Mouse (Mus musculus) stomach, embryonic 16.5 days (tissue): ENCODE results near the gene Tnfrsf8. TPM values are rescaled to one million over a fixed set of nuclear protein-coding genes. Genes with fewer than 3 reads are reported as not detected.
"Not testable (repeated sequence)": the region's sequence is repeated elsewhere in the genome, so short reads cannot be mapped to it uniquely, and the experiment has no call there.

Source experiments
- ATAC-seq: fragments of 200-750 bp; cut with Nextera tagmentation; 2 replicates; pipeline ENCODE4 v1.8.0; 2017; ENCODE audit warnings: moderate number of reproducible peaks, moderate TSS enrichment; ENCODE audit not compliant: insufficient read depth, low FRiP score
- H3K27ac ChIP-seq: fragments of 300-500 bp; sonication (generic); 2 replicates; pipeline ENCODE4 v1.5.1; 2014; ENCODE audit warnings: low read length
- H3K27me3 ChIP-seq: fragments of 300-500 bp; sonication (generic); 2 replicates; pipeline ENCODE4 v1.6.1; 2014; ENCODE audit warnings: low read length, control low read depth, mixed read lengths; ENCODE audit not compliant: control insufficient read depth, insufficient read depth
- H3K36me3 ChIP-seq: fragments of 300-500 bp; sonication (generic); 2 replicates; pipeline ENCODE4 v1.6.1; 2014; ENCODE audit warnings: low read length; ENCODE audit not compliant: control insufficient read depth, insufficient read depth
- H3K4me1 ChIP-seq: fragments of 300-500 bp; sonication (generic); 2 replicates; pipeline ENCODE4 v1.6.1; 2014; ENCODE audit warnings: low read length, control low read depth, mixed read lengths; ENCODE audit not compliant: control insufficient read depth, insufficient read depth
- H3K4me2 ChIP-seq: fragments of 300-500 bp; sonication (generic); 2 replicates; pipeline ENCODE4 v1.6.1; 2014; ENCODE audit warnings: low read depth, low read length, mixed read lengths
- H3K4me3 ChIP-seq: fragments of 300-500 bp; sonication (generic); replicated peaks from 2 replicates; pipeline ENCODE4 v1.5.1; 2014; ENCODE audit warnings: mild to moderate bottlenecking, low read length
- H3K9ac ChIP-seq: fragments of 300-500 bp; sonication (generic); 2 replicates; pipeline ENCODE4 v1.6.1; 2014; ENCODE audit warnings: low read length
- H3K9me3 ChIP-seq: fragments of 300-500 bp; sonication (generic); replicated peaks from 2 replicates; pipeline ENCODE4 v1.6.1; 2016; ENCODE audit warnings: low read length, control low read depth; ENCODE audit not compliant: control insufficient read depth
- WGBS: fragments of 180-500 bp; shearing (Covaris S2); extraction: QIAGEN DNeasy Blood & Tissue Kit; methylation state at CpG from one replicate; pipeline ENCODE4 v1.1.7; 2014; 5-methylcytosine and 5-hydroxymethylcytosine counted together
- polyA plus RNA-seq: library from polyadenylated mRNA; unstranded; fragments of >200 nt; fragmentation: Nextera tagmentation; extraction: Ambion mirVana; gene quantifications from 2 replicates; pipeline ENCODE4 v1.2.1, GENCODE M21; 2015

Gene Tnfrsf8
- 0.05 and 0.06 TPM in 2 replicates for polyA plus RNA-seq

- ATAC-seq, result no peak; the same call in 1 of the 2 replicates
- 3% methylated on average over 24 of the region's 24 CpGs for WGBS
- H3K4me3 ChIP-seq, result no peak within 1 kb of the TSS
Measured at GRCm38 (mm10) chr4:145314836-145315467, at the start of gene Tnfrsf8. Gene Tnfrsf8 (minus strand): TSS chr4:145315164.

DNA sequence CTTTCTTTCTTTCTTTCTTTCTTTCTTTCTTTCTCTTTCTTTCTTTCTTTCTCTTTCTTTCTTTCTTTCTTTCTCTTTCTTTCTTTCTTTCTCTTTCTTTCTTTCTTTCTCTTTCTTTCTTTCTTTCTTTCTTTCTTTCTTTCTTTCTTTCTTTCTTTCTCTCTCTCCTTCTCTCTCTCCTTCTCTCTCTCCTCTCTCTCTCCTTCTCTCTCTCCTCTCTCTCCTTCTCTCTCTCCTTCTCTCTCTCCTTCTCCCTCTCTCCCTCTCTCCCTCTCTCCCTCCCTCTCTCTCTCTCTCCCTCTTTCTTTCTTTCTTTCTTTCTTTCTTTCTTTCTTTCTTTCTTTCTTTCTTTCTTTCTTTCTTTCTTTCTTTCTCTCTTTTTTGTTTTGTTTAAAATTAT, 46.7 kb upstream of the Tnfrsf8 start:
- not testable (repeated sequence) for ATAC-seq, H3K4me1 ChIP-seq, H3K9me3 ChIP-seq, H3K9ac ChIP-seq, H3K4me3 ChIP-seq, H3K27ac ChIP-seq, H3K27me3 ChIP-seq, H3K4me2 ChIP-seq, H3K36me3 ChIP-seq

More at GRCm38 (mm10) chr4:145314836-145315467, at the start of gene Tnfrsf8:
- no peaks in the 10 kb centered on the region for H3K36me3 ChIP-seq
- H3K4me2 ChIP-seq, result no peak within 1 kb of the TSS
- no peaks in the 10 kb centered on the region for H3K4me1 ChIP-seq
- H3K9me3 ChIP-seq, result no peaks in the 10 kb centered on the region
- H3K27ac ChIP-seq, result no peak within 1 kb of the TSS
- peaks cover 4% of the 10 kb centered on the region; the same call in 1 of the 2 replicates for H3K27me3 ChIP-seq
- H3K9ac ChIP-seq, result no peak within 1 kb of the TSS

GRCm38 (mm10) chr4:145361065-145361464, 46.1 kb upstream of the Tnfrsf8 start:
- no peak overlapping the region for H3K27ac ChIP-seq
- WGBS, result 4% methylated on average over 12 of the region's 12 CpGs
- ATAC-seq, result no peak

GRCm38 (mm10) chr4:145360567-145360966, 45.6 kb upstream of the Tnfrsf8 start:
- Histone ChIP-seq H3K4me2 (no peak overlapping the region), H3K27ac (no peak overlapping the region), H3K9me3 (no peaks in the 10 kb centered on the region; the same call in 1 of the 2 replicates), H3K4me3 (no peak overlapping the region), H3K36me3 (no peaks in the 10 kb centered on the region), H3K27me3 (no peaks in the 10 kb centered on the region), H3K9ac (no peak overlapping the region), H3K4me1 (no peaks in the 10 kb centered on the region)
- WGBS, result 47% methylated on average over 1 of the region's 1 CpGs
- ATAC-seq, result no peak

More at GRCm38 (mm10) chr4:145361065-145361464, 46.1 kb upstream of the Tnfrsf8 start:
- Histone ChIP-seq H3K4me1 (no peaks in the 10 kb centered on the region), H3K36me3 (no peaks in the 10 kb centered on the region), H3K9me3 (no peaks in the 10 kb centered on the region; the same call in 1 of the 2 replicates), H3K4me3 (no peak overlapping the region), H3K27me3 (no peaks in the 10 kb centered on the region), H3K9ac (no peak overlapping the region), H3K4me2 (0 out of 2 replicates have a peak overlapping the region, but pooled peaks have one; percentile 14)

- Histone ChIP-seq H3K27me3 (no peaks in the 10 kb centered on the region), H3K27ac (no peak overlapping the region), H3K4me1 (no peaks in the 10 kb centered on the region), H3K9ac (no peak overlapping the region), H3K4me3 (no peak overlapping the region), H3K9me3 (no peaks in the 10 kb centered on the region; the same call in 1 of the 2 replicates), H3K4me2 (no peak overlapping the region), H3K36me3 (no peaks in the 10 kb centered on the region)
- ATAC-seq, result no peak
Measured at GRCm38 (mm10) chr4:145356234-145356633, 41.3 kb upstream of the Tnfrsf8 start.

- Histone ChIP-seq H3K4me1 (no peaks in the 10 kb centered on the region), H3K36me3 (no peaks in the 10 kb centered on the region), H3K27me3 (no peaks in the 10 kb centered on the region), H3K9ac (no peak overlapping the region), H3K9me3 (no peaks in the 10 kb centered on the region; the same call in 1 of the 2 replicates), H3K4me3 (no peak overlapping the region), H3K27ac (no peak overlapping the region), H3K4me2 (no peak overlapping the region)
- 36% methylated on average over 2 of the region's 2 CpGs for WGBS
- ATAC-seq, result no peak
Measured at GRCm38 (mm10) chr4:145353855-145354254, 38.9 kb upstream of the Tnfrsf8 start.

GRCm38 (mm10) chr4:145344948-145345347, 30.0 kb upstream of the Tnfrsf8 start:
- Histone ChIP-seq H3K27me3 (no peaks in the 10 kb centered on the region), H3K4me3 (no peak overlapping the region), H3K27ac (no peak overlapping the region), H3K9ac (no peak overlapping the region), H3K36me3 (no peaks in the 10 kb centered on the region), H3K9me3 (no peaks in the 10 kb centered on the region), H3K4me2 (no peak overlapping the region), H3K4me1 (no peaks in the 10 kb centered on the region)
- ATAC-seq, result no peak
- 87% methylated on average over 1 of the region's 1 CpGs for WGBS

DNA sequence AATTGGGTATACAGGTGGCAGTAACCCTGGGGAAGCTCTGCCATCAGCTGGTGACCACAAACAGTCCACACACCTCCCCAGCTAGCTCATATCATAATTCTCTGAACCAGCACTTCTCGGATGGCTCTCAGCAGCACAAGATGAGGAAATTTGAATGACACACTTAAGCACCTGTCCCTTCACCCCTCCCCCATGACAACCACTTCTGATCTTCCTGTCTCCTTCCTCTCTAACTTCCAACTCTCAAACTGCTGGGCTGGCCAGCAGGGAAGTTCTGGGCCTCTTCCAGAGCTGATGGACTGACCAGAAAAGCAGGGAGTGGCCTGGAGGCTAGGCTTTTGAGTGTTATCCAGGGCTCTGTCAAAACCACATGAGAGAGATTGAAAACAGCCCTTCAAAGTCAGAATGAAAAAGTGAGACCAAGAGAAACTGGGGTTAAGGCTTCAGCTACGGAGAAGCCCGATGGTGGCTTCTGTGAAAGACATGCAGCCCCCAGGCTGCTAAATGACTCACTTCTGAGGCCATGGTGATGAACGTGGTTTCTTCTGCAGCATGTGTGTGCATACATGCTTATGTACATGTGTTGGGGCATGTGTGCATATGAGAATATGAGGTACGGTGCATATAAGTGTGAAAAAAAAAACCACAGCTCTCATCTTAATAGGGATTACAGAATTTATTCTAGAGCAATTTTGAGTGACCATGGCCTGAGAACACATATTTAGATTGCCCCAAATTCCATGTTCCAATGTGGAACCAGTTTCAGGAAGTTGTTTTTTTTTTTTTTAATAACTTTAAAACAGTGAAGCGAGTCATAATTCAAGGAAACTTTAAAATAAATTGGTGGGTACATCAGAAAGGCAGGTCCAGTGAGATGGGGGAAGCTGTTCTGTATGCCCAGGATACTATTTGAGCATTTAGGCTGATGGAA, 27.2 kb upstream of the Tnfrsf8 start:
- Histone ChIP-seq H3K4me2 (no peak overlapping the region), H3K4me1 (no peaks in the 10 kb centered on the region), H3K36me3 (no peaks in the 10 kb centered on the region), H3K27me3 (no peaks in the 10 kb centered on the region), H3K9me3 (no peaks in the 10 kb centered on the region), H3K27ac (no peak overlapping the region), H3K9ac (no peak overlapping the region), H3K4me3 (no peak overlapping the region)
- no peak for ATAC-seq
- WGBS, result 81% methylated on average over 6 of the region's 6 CpGs
